Mouse (Mus musculus) urinary bladder, adult 2 months (tissue): ENCODE results near the gene Msn. TPM values are rescaled to one million over a fixed set of nuclear protein-coding genes. Genes with fewer than 3 reads are reported as not detected.
"Not testable (repeated sequence)": the region's sequence is repeated elsewhere in the genome, so short reads cannot be mapped to it uniquely, and the experiment has no call there.

Experiments
- DNase-seq: peaks from one replicate; pipeline ENCODE4 v3.0.0; 2022; ENCODE audit warnings: low spot score
- polyA plus RNA-seq: library from polyadenylated mRNA; depleted of rRNA; stranded (reverse); fragments of >200 nt; gene quantifications from 2 replicates; pipeline ENCODE4 v1.2.3, GENCODE M21; 2012; rRNA removed

Gene Msn
- polyA plus RNA-seq, 1 experiment: 99.7 TPM

- DNase-seq: no peak
These were observed 49.2 kb downstream of the Msn start for GRCm38 (mm10) chrX:96144960-96145488.

DNA sequence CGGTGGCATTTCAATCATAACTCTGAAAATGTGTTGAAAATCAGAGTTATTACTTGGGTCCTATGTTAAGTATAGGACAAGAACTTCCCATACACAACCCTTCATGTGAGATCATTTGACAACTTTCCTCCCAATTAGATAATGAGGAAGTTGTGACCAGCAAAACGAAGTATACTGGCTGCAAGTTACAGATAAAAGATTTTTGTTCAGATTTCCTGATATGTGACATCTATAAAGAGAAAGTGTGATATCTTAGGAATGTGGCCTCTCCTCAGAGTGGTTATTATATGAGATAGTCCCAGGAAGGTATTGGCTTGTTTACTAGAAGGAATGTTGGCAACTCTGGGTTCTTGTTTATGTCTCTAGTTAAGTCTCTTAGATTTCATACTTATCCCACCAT lies 52.4 kb downstream of the Msn start:
- DNase-seq: no peak

DNA sequence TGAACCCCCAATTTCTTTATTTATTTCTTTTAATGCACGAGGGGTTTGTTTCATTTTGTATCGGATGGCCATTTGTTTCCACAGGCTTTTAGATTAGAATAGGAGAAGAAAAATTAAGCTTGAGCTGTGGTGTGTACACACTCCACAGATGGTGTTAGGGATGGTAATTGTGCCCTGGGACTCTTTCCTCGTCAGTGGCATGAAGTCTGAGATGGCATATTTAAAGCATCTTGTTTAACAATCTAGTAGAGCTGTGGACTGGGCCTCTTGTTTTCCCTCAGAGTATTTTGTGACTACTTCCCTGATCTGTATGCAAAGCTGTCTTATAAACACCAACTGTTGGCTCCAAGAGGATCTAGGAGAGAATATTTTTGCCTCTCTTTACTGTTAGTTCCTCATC lies 57.5 kb downstream of the Msn start:
- no peak for DNase-seq

- no peak for DNase-seq
These were observed 62.1 kb downstream of the Msn start for GRCm38 (mm10) chrX:96157936-96158335.

GRCm38 (mm10) chrX:96162571-96162970 lies 66.7 kb downstream of the Msn start:
- no peak for DNase-seq

- DNase-seq: no peak
These were observed 76.0 kb downstream of the Msn start for GRCm38 (mm10) chrX:96171645-96172388.

- no peak for DNase-seq
These were observed 82.6 kb downstream of the Msn start for GRCm38 (mm10) chrX:96178437-96178836.

DNA sequence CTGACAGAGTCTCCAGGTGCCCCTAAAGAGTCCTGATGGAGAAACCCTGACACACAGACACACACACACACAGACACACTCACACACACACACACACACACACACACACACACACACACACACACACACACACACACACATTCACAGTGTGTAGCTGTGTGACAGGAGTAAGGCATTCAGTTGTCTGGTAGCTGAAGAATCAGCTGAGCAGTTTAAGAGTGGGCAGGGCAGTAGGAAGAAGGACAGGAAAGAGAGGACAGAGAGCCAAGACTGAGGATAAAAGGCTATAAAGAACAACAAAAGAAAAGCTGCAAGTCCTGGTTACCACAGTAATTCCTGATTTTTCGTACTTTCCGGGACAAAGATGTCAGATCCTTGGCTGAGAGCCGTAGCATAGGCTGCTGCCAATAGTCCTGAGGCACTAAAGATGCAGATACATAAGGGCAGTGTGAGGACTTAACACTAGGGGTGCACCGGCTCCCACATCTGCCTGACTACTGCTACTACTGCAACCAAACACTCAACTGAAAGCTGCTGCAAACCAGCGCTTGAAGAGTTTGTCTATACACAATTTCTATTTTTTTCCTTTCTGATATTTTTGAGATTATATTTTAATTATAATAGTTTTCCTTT lies 88.4 kb downstream of the Msn start:
- no peak for DNase-seq

DNA sequence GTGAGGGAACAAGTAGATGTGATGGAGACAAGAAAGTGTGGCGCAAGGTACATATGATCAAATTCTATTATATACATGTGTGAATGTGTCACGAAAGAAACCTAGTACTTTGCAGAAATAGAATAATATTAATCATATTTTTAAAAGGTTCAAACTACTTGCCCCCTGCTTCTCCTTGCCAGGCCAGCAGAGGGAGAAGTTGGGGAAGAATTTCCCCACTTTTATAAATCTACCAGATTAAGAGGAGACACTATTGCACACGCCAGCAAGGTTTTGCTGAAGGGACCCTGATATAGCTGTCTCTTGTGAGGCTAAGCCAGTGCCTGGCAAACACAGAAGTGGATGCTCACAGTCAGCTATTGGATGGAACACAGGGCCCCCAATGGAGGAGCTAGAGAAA lies 109.3 kb downstream of the Msn start:
- not testable (repeated sequence) for DNase-seq

GRCm38 (mm10) chrX:96206872-96207271 lies 111.0 kb downstream of the Msn start:
- no peak for DNase-seq

DNA sequence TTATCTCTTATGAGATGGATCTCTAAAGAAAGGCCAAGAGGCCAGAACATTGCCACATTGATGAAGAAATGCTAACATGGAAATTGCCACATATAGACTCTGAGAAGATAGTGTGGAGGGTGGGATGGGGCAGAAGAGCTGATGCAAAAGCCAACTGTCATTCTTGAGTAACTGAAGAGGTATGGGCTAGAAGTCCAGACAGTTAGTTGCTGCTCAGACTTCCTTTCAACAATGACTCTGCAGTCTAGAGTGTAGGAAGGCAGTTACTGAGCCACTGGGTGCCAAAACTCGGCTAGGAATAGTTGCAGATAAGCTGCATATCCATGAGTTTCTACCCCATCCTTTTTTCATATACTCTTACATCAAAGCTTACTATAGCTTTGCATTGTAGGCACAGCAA lies 122.2 kb downstream of the Msn start:
- DNase-seq: no peak

Other genes starting within 250 kb of the Msn start
- gene Las1l, start 139.1 kb upstream of the Msn start, polyA plus RNA-seq: 23.4 and 38.4 TPM in 2 replicates
- gene Vsig4, start 197.4 kb downstream of the Msn start, polyA plus RNA-seq: 0.22 and 0.27 TPM in 2 replicates